Comparison of ENCODE assay signal across 7 mouse cellular contexts in the genomic region with DNA sequence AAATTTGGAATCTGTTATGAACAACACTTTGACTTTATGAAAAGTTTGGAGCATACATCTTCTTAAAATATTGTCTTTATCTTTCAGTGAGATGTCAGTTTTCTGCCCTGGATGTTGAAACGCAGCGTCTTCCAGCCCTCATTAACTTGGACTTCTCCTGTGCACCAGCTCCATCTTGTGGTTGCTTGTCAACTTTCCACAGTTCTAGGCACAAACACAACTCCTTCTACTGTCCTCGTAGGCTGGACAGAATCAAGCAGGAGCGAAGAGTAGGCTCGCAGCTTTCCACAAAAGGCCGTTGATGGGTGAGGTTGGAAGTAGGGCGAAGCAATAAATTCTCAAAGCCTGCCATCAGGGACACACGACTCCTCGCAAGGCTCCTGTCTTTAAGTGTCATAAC.
DNase-seq lines count a peak whose midpoint lies in the region; ATAC-seq and TF ChIP-seq lines count a peak whose summit lies in the region.

No protein-coding gene starts in this region.

- no peaks in the 10 kb centered on the region for H3K4me1 ChIP-seq in lung, embryonic 14.5 days (ENCODE audit: insufficient read depth)

- peak; percentile 67 for DNase-seq in ES-CJ7 (ENCODE audit: low read depth, low spot score)
- peak; percentile 50 to 71 for DNase-seq in adrenal gland, adult 18-20 months (ENCODE audit: low spot score in 2 of 2)
- DNase-seq in embryo, embryonic 10.5 days (ENCODE audit: low spot score) = peak; percentile 79
- DNase-seq in kidney, postnatal 36 days = peak; percentile 57 to 79
- peak; percentile 88 for DNase-seq in lung, embryonic 14.5 days
- peak; percentile 75 for DNase-seq in retina, embryonic 14.5 days (ENCODE audit: low spot score)

- H3K36me3 ChIP-seq in lung, embryonic 14.5 days (ENCODE audit: insufficient read depth) = no peaks in the 10 kb centered on the region

- WGBS in lung, embryonic 14.5 days = 39% methylated on average over 9 of the region's 9 CpGs

- H3K27me3 ChIP-seq in lung, embryonic 14.5 days (ENCODE audit: insufficient read depth, low read length) = no peaks in the 10 kb centered on the region

- H3K9me3 ChIP-seq in lung, embryonic 14.5 days (ENCODE audit: low read depth, low read length) = no peaks in the 10 kb centered on the region

- TF ChIP-seq CTCF in lung, embryonic 14.5 days (IDR thresholded peaks at IDR 0.05; ENCODE audit: low read depth) = peak; percentile 86

- no peak overlapping the region for H3K9ac ChIP-seq in lung, embryonic 14.5 days

- no peak overlapping the region for H3K4me3 ChIP-seq in lung, embryonic 14.5 days (ENCODE audit: low read depth, low read length)

- H3K27ac ChIP-seq in lung, embryonic 14.5 days (ENCODE audit: low read depth) = no peak overlapping the region

- peak; percentile 72 for ATAC-seq in granulocyte monocyte progenitor cell, adult 5-6 weeks (replicated peaks; ENCODE audit: poor library complexity, severe bottlenecking)
- ATAC-seq in lung, embryonic 14.5 days (ENCODE audit: insufficient read depth) = peak; percentile 69; the same call in 1 of the 2 replicates

- H3K4me2 ChIP-seq in lung, embryonic 14.5 days = no peak overlapping the region
